Mouse (Mus musculus) lung, embryonic 15.5 days (tissue): ENCODE results near the gene Iqsec1. TPM values are rescaled to one million over a fixed set of nuclear protein-coding genes. Genes with fewer than 3 reads are reported as not detected.

Source experiments
- ATAC-seq: fragments of 200-750 bp; cut with Nextera tagmentation; 2 replicates; pipeline ENCODE4 v1.8.0; 2017; ENCODE audit warnings: moderate number of reproducible peaks, borderline replicate concordance; ENCODE audit not compliant: low FRiP score, low TSS enrichment; ENCODE audit errors: extremely low read depth
- H3K27ac ChIP-seq: fragments of 300-500 bp; sonication (generic); 2 replicates; pipeline ENCODE4 v1.5.1; 2015; ENCODE audit warnings: moderate library complexity, mild to moderate bottlenecking, inconsistent platforms
- H3K27me3 ChIP-seq: fragments of 300-500 bp; sonication (generic); 2 replicates; pipeline ENCODE4 v1.6.1; 2015; ENCODE audit warnings: inconsistent platforms
- H3K36me3 ChIP-seq: fragments of 300-500 bp; sonication (generic); 2 replicates; pipeline ENCODE4 v1.6.1; 2015; ENCODE audit warnings: inconsistent platforms
- H3K4me1 ChIP-seq: fragments of 300-500 bp; sonication (generic); 2 replicates; pipeline ENCODE4 v1.6.1; 2015; ENCODE audit warnings: inconsistent platforms
- H3K4me2 ChIP-seq: fragments of 300-500 bp; sonication (generic); 2 replicates; pipeline ENCODE4 v1.6.1; 2015; ENCODE audit warnings: inconsistent platforms, mild to moderate bottlenecking, moderate library complexity
- H3K4me3 ChIP-seq: fragments of 300-500 bp; sonication (generic); 2 replicates; pipeline ENCODE4 v1.5.1; 2015; ENCODE audit warnings: mild to moderate bottlenecking, inconsistent platforms
- H3K9ac ChIP-seq: fragments of 300-500 bp; sonication (generic); 2 replicates; pipeline ENCODE4 v1.6.1; 2015; ENCODE audit warnings: inconsistent platforms
- H3K9me3 ChIP-seq: fragments of 300-500 bp; sonication (generic); 2 replicates; pipeline ENCODE4 v1.6.1; 2016; ENCODE audit warnings: inconsistent platforms
- WGBS: fragments of 180-500 bp; shearing (Covaris S2); methylation state at CpG from one replicate; pipeline ENCODE4 v1.1.7; 2015; 5-methylcytosine and 5-hydroxymethylcytosine counted together
- polyA plus RNA-seq: library from polyadenylated mRNA; unstranded; fragments of >200 nt; fragmentation: Nextera tagmentation; extraction: Ambion mirVana; gene quantifications from 2 replicates; pipeline ENCODE4 v1.2.1, GENCODE M21; 2015

Iqsec1 gene
- polyA plus RNA-seq, 1 experiment from 2014 or later, result 12.3 TPM

- no peaks in the 10 kb centered on the region for H3K27me3 ChIP-seq
- no peaks in the 10 kb centered on the region for H3K4me1 ChIP-seq
- 15% methylated on average over 4 of the region's 4 CpGs for WGBS
- no peak overlapping the region for H3K27ac ChIP-seq
- H3K4me3 ChIP-seq, result no peak overlapping the region
- H3K9ac ChIP-seq, result no peak overlapping the region
- H3K9me3 ChIP-seq, result no peaks in the 10 kb centered on the region
- no peak overlapping the region for H3K4me2 ChIP-seq
- no peaks in the 10 kb centered on the region for H3K36me3 ChIP-seq
- no peak for ATAC-seq
These were observed 165.2 kb downstream of the Iqsec1 start for GRCm38 (mm10) chr6:90823322-90823721.

GRCm38 (mm10) chr6:90821916-90822602 is 166.4 kb downstream of the Iqsec1 start:
- Histone ChIP-seq H3K4me1 (no peaks in the 10 kb centered on the region), H3K4me3 (no peak overlapping the region), H3K27ac (no peak overlapping the region), H3K36me3 (no peaks in the 10 kb centered on the region), H3K4me2 (no peak overlapping the region), H3K9ac (no peak overlapping the region), H3K9me3 (no peaks in the 10 kb centered on the region), H3K27me3 (no peaks in the 10 kb centered on the region)
- WGBS, result 62% methylated on average over 4 of the region's 4 CpGs
- ATAC-seq, result no peak

- H3K4me1 ChIP-seq, result no peaks in the 10 kb centered on the region
- ATAC-seq, result no peak
- 52% methylated on average over 2 of the region's 2 CpGs for whole genome bisulfite sequencing
- no peaks in the 10 kb centered on the region for H3K36me3 ChIP-seq
- no peak overlapping the region for H3K27ac ChIP-seq
- no peak overlapping the region for H3K4me2 ChIP-seq
- H3K9me3 ChIP-seq, result no peaks in the 10 kb centered on the region
- H3K9ac ChIP-seq, result no peak overlapping the region
- no peak overlapping the region for H3K4me3 ChIP-seq
- no peaks in the 10 kb centered on the region for H3K27me3 ChIP-seq
These were observed 168.6 kb downstream of the Iqsec1 start for GRCm38 (mm10) chr6:90819880-90820279.

- Histone ChIP-seq H3K27ac (no peak overlapping the region), H3K9me3 (no peaks in the 10 kb centered on the region), H3K4me1 (no peaks in the 10 kb centered on the region), H3K4me2 (no peak overlapping the region), H3K36me3 (no peaks in the 10 kb centered on the region), H3K9ac (no peak overlapping the region), H3K27me3 (no peaks in the 10 kb centered on the region), H3K4me3 (no peak overlapping the region)
- WGBS, result 0% methylated on average over 1 of the region's 4 CpGs
- ATAC-seq, result no peak
These were observed 169.5 kb downstream of the Iqsec1 start for GRCm38 (mm10) chr6:90818956-90819355.

GRCm38 (mm10) chr6:90816551-90816950 is 171.9 kb downstream of the Iqsec1 start:
- H3K4me1 ChIP-seq, result no peaks in the 10 kb centered on the region
- 73% methylated on average over 3 of the region's 3 CpGs for WGBS

GRCm38 (mm10) chr6:90815341-90815740 is 173.1 kb downstream of the Iqsec1 start:
- H3K4me3 ChIP-seq, result no peak overlapping the region
- ATAC-seq, result no peak
- H3K27me3 ChIP-seq, result peaks cover 6% of the 10 kb centered on the region; the same call in 1 of the 2 replicates
- no peaks in the 10 kb centered on the region for H3K36me3 ChIP-seq
- no peaks in the 10 kb centered on the region for H3K4me1 ChIP-seq
- H3K4me2 ChIP-seq, result no peak overlapping the region
- no peak overlapping the region for H3K9ac ChIP-seq
- H3K27ac ChIP-seq, result no peak overlapping the region
- 68% methylated on average over 3 of the region's 3 CpGs for WGBS
- no peaks in the 10 kb centered on the region for H3K9me3 ChIP-seq

More at GRCm38 (mm10) chr6:90816551-90816950, 171.9 kb downstream of the Iqsec1 start:
- Histone ChIP-seq H3K4me3 (no peak overlapping the region), H3K27ac (no peak overlapping the region), H3K9ac (no peak overlapping the region), H3K36me3 (no peaks in the 10 kb centered on the region), H3K4me2 (no peak overlapping the region), H3K27me3 (no peaks in the 10 kb centered on the region), H3K9me3 (no peaks in the 10 kb centered on the region)
- no peak for ATAC-seq

- 63% methylated on average over 1 of the region's 1 CpGs for WGBS
- Histone ChIP-seq H3K36me3 (no peaks in the 10 kb centered on the region), H3K9me3 (no peaks in the 10 kb centered on the region), H3K9ac (no peak overlapping the region), H3K4me3 (no peak overlapping the region), H3K4me2 (no peak overlapping the region), H3K27ac (no peak overlapping the region), H3K27me3 (peaks cover 15% of the 10 kb centered on the region), H3K4me1 (peaks cover 8% of the 10 kb centered on the region)
- ATAC-seq, result no peak
These were observed 175.0 kb downstream of the Iqsec1 start for GRCm38 (mm10) chr6:90813526-90813925.

GRCm38 (mm10) chr6:90812584-90812983 is 175.9 kb downstream of the Iqsec1 start:
- ATAC-seq, result no peak
- no peak overlapping the region for H3K4me3 ChIP-seq
- H3K9me3 ChIP-seq, result no peaks in the 10 kb centered on the region
- H3K27ac ChIP-seq, result no peak overlapping the region
- H3K27me3 ChIP-seq, result peaks cover 15% of the 10 kb centered on the region
- WGBS, result 79% methylated on average over 8 of the region's 8 CpGs
- H3K4me1 ChIP-seq, result peaks cover 12% of the 10 kb centered on the region
- H3K9ac ChIP-seq, result no peak overlapping the region
- no peak overlapping the region for H3K4me2 ChIP-seq
- H3K36me3 ChIP-seq, result no peaks in the 10 kb centered on the region

GRCm38 (mm10) chr6:90812072-90812471 is 176.4 kb downstream of the Iqsec1 start:
- peaks cover 12% of the 10 kb centered on the region for H3K4me1 ChIP-seq

GRCm38 (mm10) chr6:90810576-90810975 is 177.9 kb downstream of the Iqsec1 start:
- WGBS, result 30% methylated on average over 1 of the region's 1 CpGs
- H3K36me3 ChIP-seq, result no peaks in the 10 kb centered on the region
- no peak overlapping the region for H3K9ac ChIP-seq
- H3K9me3 ChIP-seq, result no peaks in the 10 kb centered on the region
- H3K4me3 ChIP-seq, result no peak overlapping the region
- H3K27ac ChIP-seq, result no peak overlapping the region
- no peak overlapping the region for H3K4me2 ChIP-seq
- ATAC-seq, result no peak
- H3K4me1 ChIP-seq, result peaks cover 12% of the 10 kb centered on the region
- peaks cover 15% of the 10 kb centered on the region for H3K27me3 ChIP-seq

More at GRCm38 (mm10) chr6:90812072-90812471, 176.4 kb downstream of the Iqsec1 start:
- 63% methylated on average over 3 of the region's 3 CpGs for WGBS
- no peaks in the 10 kb centered on the region for H3K9me3 ChIP-seq
- no peak overlapping the region for H3K4me3 ChIP-seq
- peaks cover 15% of the 10 kb centered on the region for H3K27me3 ChIP-seq
- H3K36me3 ChIP-seq, result no peaks in the 10 kb centered on the region
- no peak for ATAC-seq
- no peak overlapping the region for H3K4me2 ChIP-seq
- no peak overlapping the region for H3K27ac ChIP-seq
- H3K9ac ChIP-seq, result no peak overlapping the region

GRCm38 (mm10) chr6:90809960-90810362 is 178.5 kb downstream of the Iqsec1 start:
- no peak overlapping the region for H3K4me3 ChIP-seq
- WGBS, result 2% methylated on average over 22 of the region's 22 CpGs
- H3K4me2 ChIP-seq, result peak overlapping the region; percentile 4; the same call in 1 of the 2 replicates
- peak; percentile 50; the same call in 1 of the 2 replicates for ATAC-seq
- H3K4me1 ChIP-seq, result peaks cover 14% of the 10 kb centered on the region
- no peaks in the 10 kb centered on the region for H3K36me3 ChIP-seq
- H3K27me3 ChIP-seq, result peaks cover 15% of the 10 kb centered on the region
- H3K27ac ChIP-seq, result no peak overlapping the region
- H3K9ac ChIP-seq, result no peak overlapping the region
- no peaks in the 10 kb centered on the region for H3K9me3 ChIP-seq

- Histone ChIP-seq H3K4me2 (no peak overlapping the region), H3K27me3 (peaks cover 15% of the 10 kb centered on the region), H3K9ac (no peak overlapping the region), H3K36me3 (no peaks in the 10 kb centered on the region), H3K27ac (no peak overlapping the region), H3K4me3 (no peak overlapping the region), H3K4me1 (peaks cover 21% of the 10 kb centered on the region), H3K9me3 (no peaks in the 10 kb centered on the region)
- no peak for ATAC-seq
- WGBS, result 56% methylated on average over 11 of the region's 11 CpGs
These were observed 179.2 kb downstream of the Iqsec1 start for GRCm38 (mm10) chr6:90809077-90809840.
